Mouse (Mus musculus): ENCODE results near the gene Ltbp1.

DNA sequence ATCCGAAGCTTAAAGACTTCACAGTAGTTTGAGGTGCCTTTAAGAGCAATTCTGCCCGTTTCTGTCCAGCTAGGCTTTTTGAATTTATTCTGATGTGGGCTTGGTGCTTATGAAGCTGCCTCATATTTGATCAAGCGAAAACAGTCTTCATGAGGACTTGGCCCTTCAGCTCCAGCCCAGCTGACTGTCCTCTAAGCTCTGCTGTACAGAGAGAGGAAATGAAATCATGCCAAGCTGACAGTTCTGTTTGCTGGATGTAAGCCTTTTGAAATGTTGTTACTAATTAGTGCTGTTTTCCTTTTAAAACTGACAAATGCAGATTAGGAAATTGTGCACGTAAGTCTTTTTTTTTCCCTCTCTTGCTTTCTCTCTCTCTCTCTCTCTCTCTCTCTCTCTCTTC, 263.1 kb downstream of the Ltbp1 start:
- no peak for TF ChIP-seq CTCF (IDR thresholded peaks at IDR 0.05; ENCODE audit: extremely low read depth, insufficient read depth, insufficient read length, insufficient replicate concordance)
- no peak for TF ChIP-seq POLR2A (IDR thresholded peaks at IDR 0.05; ENCODE audit: low read depth, low read length)

All from spleen, adult 2 months (tissue).